Mouse (Mus musculus) gonadal fat pad, adult 2 months (tissue): ENCODE measurements around the gene Actg1. TPM values are rescaled to one million over a fixed set of nuclear protein-coding genes. Genes with fewer than 3 reads are reported as not detected.
"Not testable (repeated sequence)": the region's sequence is repeated elsewhere in the genome, so short reads cannot be mapped to it uniquely, and the experiment has no call there.

Experiments used
- DNase-seq: peaks from one replicate; pipeline ENCODE4 v3.0.0-alpha.2; 2012; ENCODE audit warnings: low read depth
- polyA plus RNA-seq: library from polyadenylated mRNA; depleted of rRNA; stranded (reverse); fragments of >200 nt; gene quantifications from 2 replicates; pipeline ENCODE4 v1.2.3, GENCODE M21; 2012

Actg1 gene
- polyA plus RNA-seq, 1 experiment = 916 TPM

DNA sequence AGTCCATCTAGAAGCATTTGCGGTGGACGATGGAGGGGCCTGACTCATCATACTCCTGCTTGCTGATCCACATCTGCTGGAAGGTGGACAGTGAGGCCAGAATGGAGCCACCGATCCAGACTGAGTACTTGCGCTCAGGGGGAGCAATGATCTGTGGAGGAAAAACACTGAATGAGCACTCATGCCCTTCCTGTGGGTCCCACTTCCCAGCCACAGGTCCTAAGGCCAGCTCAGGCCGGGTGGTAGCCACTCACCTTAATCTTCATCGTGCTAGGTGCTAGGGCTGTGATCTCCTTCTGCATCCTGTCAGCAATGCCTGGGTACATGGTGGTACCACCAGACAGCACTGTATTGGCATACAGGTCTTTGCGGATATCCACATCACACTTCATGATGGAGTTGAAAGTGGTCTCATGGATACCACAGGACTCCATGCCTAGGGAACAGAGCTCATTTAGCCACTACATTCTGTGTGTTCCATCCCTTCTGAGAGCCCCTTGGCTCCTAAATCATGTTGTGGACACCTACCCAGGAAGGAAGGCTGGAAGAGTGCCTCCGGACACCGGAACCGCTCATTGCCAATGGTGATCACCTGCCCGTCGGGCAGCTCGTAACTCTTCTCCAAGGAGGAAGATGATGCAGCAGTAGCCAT is 1.8 kb downstream of the Actg1 start:
- not testable (repeated sequence) for DNase-seq

DNA sequence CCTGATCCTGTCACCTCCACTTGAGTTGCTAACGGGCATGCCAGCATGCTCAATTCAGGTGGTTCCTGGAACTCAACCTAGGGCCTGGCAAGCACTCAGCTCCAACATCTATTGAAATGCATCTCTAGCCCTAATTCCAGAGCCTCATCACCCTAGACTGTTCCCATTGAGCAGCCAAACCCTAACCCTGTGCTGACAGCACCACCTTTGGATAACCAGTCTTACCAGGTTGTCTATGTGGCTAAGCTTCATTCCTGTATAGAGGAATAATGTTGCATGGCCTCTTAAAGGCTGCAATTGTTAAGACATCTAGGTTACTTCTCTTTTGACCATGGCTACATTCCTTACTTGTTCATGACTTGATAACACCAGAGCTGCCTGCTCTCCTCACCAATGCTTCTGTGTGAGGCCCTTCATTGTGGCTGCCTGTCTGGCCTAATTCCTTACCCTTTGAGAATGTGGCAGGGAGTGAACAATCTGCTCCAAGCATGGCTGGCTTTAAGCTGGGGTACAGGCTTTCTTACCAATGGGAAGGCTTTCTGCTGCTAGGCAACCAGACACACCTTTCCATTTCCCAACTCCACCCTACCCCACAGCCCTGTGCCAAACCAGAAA is 3.2 kb downstream of the Actg1 start:
- no peak for DNase-seq

DNA sequence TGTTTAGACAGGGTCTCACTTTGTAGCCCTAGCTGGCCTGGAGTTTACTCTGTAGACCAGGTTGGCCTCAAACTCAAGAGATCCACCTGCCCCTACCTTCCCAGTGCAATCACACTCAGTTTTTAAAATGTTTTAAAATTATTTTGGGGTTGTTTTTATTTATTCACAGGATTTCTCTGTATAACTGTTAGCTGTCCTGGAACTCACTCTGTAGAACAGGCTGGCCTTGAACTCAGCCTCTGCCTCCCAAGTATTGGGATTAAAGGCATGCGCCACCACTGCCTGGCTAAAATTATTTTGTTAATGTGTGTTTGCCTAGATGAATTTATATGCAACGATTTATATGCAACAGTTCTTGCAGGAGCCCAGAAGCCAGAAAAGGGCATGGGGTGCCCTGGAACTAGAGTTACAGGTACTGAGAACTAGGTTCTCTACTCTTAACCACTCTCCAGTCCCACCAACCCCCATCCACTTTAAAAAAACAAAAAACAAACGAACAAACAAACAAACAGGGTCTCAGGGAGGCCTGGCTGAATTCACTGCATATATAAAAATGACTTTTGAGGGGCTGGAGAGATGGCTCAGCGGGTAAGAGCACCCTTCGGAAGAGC is 3.9 kb downstream of the Actg1 start:
- no peak for DNase-seq

DNA sequence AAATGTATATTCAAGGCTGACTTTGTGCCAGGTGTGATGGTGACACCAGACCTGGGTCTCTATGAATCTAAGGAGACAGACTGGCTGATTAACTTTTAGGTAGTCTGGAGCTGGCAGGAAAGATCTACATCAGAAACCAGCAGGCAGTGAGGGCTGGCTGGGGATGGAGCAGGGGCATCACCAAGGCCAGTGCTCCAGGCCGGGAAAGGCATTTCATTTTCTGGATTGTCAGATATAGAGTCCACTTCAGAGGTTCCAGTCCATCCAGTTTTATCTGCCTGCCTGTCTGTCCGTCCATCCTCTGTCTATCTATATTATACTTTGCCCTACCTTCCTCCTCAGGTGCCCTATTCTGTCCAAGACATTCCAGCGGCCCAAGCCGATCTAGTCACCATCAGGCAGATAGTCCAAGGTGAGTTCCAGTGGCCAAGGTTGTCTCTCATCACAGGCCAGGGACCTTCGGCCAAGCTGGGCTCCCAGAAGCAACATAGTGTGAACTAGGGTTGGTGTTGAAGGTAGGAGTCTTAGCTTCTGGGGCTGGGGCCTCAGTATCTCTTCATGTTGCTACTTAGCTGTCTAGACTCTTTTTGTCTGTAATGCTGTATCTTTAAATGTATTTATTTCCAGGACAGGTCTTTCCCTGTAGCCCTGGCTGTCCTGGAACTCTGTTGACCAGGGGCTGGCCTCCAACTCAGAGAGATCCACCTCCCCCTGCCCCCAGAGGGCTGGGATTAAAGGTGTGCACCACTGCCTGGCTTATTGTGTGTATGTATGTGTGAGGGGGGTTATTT is 4.6 kb downstream of the Actg1 start:
- no peak for DNase-seq

DNA sequence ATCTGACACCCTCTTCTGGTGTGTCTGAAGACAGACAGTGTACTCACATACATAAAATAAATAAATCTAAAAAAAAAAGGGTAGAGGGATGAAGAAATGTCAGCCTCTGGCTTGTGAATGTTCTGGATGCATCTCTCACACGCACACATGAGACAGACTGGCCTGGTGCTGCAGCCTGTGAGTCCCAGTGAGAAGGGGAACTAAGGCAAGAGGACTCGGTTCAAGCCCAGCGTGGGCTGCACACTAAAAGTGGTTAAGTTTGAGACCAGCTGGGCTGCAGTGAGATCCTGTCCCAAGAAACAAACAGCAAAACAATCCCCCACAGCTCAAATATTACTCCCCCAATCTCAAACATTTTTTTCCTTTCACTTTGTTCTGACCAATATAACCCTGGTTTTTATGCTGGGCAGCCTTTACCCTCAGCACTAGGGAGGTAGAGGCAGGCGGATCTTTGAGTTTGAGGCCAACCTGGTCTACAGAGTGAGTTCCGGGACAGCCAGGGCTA is 5.6 kb downstream of the Actg1 start:
- no peak for DNase-seq

DNA sequence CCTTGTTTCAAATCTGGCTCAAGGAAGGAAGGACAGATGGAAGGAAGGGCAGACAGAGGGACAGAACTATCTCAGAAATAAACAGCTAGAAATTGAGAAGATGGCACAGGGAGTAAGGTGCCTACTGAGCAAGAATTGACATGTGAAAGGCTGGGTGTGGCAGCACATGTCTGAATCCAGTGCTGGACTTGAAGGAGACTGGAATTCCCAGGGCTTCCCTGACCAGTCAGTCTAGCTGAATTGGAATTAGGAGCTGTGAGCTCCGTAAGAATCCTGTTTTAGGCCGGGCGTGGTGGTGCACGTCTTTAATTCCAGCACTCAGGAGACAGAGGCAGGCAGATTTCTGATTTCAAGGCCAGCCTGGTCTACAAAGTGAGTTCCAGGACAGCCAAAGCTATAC is 6.7 kb downstream of the Actg1 start:
- no peak for DNase-seq

GRCm38 (mm10) chr11:120339978-120340513 is 8.3 kb downstream of the Actg1 start:
- DNase-seq = no peak

GRCm38 (mm10) chr11:120338786-120339185 is 9.6 kb downstream of the Actg1 start:
- no peak for DNase-seq

DNA sequence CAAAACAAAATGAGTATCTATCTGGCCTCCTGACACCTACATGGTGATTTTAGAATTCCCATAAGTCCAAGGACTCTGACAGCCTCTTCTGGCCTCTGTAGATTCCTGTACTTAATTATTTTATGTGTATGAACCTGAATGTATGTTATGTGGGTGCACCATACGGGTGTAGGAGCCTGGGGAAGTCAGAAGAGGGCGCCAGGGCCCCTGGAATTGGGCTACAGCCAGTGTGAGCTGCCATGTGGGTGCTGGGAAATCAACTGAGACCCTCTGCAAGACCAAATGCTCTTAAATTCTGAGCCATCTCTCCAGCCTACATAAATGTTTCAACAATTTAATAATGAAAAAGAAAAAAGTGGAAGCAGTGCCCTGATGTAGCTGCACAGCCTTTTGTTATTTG is 10.9 kb downstream of the Actg1 start:
- DNase-seq = no peak

DNA sequence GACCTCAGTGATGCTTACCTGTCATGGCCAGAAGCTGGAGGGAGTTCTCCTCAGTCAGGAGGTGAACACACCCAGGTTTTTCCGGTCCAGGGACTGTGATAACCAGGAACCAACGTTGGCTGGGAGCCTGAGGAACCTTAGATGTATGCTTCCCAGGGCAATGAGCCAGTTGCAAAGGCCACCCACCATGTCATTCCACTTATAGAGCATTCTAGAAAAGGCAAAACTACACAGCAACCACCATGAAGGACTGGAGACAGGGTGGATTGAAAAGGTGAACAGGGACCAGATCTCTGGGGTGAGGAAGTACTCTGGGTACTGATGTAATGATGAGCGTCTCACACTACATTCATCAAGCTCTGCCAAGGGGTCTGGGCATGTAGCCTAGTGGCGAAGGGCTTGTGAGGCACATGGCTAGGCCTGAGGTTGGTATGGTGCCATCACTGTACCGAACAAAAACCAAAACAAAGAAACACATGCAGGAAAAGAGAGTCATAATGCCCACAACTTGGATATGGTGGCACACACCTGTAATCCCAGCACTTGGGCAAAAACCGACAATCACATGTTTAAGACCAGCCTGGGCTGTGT is 12.8 kb downstream of the Actg1 start:
- no peak for DNase-seq

DNA sequence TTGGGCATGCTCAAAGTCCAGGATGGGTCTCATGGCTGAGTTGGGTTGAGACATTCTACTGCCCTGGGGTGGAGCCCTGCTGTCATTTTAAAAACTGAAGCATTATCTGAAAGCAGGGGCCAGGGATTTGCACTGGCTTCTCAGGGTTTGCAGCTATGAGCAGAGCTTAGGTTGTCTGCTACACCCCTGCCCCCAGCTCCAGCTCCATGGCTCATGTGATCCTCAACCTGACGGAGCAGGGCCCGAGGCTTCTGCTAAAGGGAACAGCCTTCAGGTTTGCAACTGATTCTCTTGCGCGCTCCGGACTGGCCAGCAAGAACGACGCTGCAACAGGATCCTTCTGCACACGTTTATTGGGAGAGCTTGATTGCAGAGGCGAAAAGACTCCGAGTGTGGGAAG is 28.2 kb downstream of the Actg1 start:
- no peak for DNase-seq

- no peak for DNase-seq
These were observed 29.0 kb downstream of the Actg1 start for GRCm38 (mm10) chr11:120319310-120319709.

- no peak for DNase-seq
These were observed 30.9 kb downstream of the Actg1 start for GRCm38 (mm10) chr11:120317456-120317855.

GRCm38 (mm10) chr11:120316690-120317254 is 31.6 kb downstream of the Actg1 start:
- no peak for DNase-seq

DNA sequence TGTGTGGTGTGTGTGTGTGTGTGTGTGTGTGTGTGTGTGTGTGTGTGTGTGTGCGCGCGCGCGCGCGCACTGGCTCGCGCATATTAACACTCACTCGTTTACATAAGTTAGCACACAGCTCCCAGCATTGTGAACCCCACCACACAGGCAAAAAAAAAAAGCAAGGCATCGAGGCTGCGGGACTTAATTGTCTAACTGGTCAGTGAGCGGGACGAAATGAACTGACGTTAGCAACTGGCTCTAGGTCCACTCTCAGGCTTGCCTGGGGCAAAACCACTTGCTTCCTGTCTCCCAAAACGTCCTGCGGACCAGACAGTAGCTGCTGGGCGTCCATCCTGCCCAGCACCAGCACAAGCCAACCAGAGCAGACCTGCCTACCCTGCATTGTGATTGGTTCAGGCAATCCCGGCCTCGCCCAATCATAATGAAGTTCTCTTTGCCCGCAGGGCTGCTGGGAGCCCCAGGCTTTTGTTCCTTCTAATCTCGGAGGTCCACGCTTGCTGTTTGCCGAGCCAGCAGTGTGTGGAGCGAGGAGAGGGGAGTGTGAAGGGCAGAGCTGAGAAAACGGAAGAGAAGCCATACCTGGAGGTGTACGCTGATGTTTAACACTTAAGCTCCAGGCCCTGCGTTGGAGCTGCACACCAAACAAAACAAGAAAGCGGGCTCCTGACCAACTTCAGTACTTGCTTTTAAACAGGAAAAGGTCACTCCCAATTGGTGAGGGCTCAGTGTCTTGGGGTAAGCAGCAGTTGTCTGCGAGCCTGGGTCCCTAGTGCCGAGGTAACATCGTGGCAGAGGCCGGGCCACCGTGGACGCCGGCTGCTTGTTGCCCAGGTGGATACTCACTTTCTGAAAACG is 32.3 kb downstream of the Actg1 start:
- no peak for DNase-seq

- no peak for DNase-seq
These were observed 33.0 kb downstream of the Actg1 start for GRCm38 (mm10) chr11:120315416-120315761.

DNA sequence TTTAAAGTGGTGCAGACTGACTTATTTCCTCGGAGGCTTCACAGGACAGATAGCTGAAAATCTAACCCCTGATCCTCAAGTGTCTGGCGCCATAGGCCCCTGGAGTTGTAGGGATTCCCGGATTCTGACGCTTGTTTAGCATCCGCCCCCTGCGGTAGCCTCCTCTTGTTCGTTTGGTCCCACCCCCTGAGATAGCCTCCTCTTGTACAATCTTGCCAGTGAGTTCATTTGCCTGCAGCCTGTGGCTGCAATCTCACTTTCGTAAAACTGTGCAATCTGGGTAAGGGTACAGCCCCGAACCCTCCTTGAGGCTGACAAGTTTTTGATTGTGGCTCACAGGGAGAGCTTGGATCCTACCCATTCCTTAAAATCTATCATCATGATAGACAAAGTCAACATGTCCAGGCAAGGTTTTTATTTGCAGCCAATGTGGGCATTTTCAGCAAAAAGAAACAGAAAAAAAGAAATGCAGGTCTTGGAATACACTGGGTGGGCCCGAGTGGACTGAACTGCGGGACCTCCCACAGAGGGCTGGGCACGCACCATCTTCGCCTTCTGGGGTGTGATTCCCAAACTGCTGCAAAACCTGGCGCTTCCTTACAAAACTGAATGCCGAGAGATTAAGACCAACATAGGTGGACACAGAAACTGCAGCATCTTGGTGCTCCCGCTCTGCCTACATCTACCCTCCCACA is 33.5 kb downstream of the Actg1 start:
- no peak for DNase-seq

- DNase-seq = no peak
These were observed 34.2 kb downstream of the Actg1 start for GRCm38 (mm10) chr11:120313906-120314685.

DNA sequence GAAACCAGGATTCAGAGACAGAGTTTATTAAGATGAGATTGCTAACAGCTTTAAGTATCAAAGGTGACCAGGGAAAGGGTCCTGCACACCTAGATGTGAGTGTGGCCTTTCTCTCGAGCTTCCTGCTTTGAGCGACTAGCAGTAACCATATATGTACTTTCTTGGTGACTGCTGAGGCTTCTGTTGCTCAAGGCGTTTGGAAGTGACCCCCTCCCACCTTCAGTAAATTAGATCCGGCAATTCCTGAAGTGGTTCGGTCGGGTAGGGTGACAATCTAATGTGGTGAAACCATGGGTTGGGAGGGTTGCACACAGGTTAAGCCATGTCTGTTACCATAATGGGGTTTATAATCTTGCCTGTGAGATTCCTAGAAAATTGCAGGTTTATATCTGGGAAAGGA is 36.3 kb downstream of the Actg1 start:
- no peak for DNase-seq
